Mouse (Mus musculus) CH12.LX (cell line): ENCODE measurements at regions not wholly inside any gene's neighbourhood (a gene's known extent, or its start where the extent isn't known, plus 50 kb on each side); places are given as distances from the start of the nearest gene placed in this dataset.

Source experiments
- CHD2 ChIP-seq: IDR thresholded peaks from 2 replicates; pipeline ENCODE4 v1.6.1; 2011; ENCODE audit warnings: low read length, improper control_type of control experiment
- CTCF ChIP-seq, 2 experiments: IDR thresholded peaks in 1 of 2; conservative IDR thresholded peaks in 1 of 2; 2 replicates each; pipeline ENCODE4 v1.5.1; 2011 to 2012; ENCODE audit warnings: low read depth in 2 of 2, low read length in 2 of 2, improper control_type of control experiment in 1 of 2, inconsistent platforms in 1 of 2, mild to moderate bottlenecking in 1 of 2, moderate library complexity in 1 of 2
- ELF1 ChIP-seq: IDR thresholded peaks from 2 replicates; pipeline ENCODE4 v1.6.1; 2014; ENCODE audit warnings: low read depth, mild to moderate bottlenecking, inconsistent platforms, low read length, improper control_type of control experiment
- EP300 ChIP-seq: IDR thresholded peaks from 2 replicates; pipeline ENCODE4 v1.6.1; 2011; ENCODE audit warnings: low read length, improper control_type of control experiment
- HCFC1 ChIP-seq: IDR thresholded peaks from 2 replicates; pipeline ENCODE4 v1.6.1; 2012; ENCODE audit warnings: low read depth, mild to moderate bottlenecking, inconsistent platforms, low read length, improper control_type of control experiment
- MAFK ChIP-seq: IDR thresholded peaks from 2 replicates; pipeline ENCODE4 v1.6.1; 2011; ENCODE audit warnings: low read length, improper control_type of control experiment; ENCODE audit not compliant: insufficient replicate concordance
- MEF2A ChIP-seq: IDR thresholded peaks from 2 replicates; pipeline ENCODE4 v1.6.1; 2014; ENCODE audit warnings: low read depth, mild to moderate bottlenecking, inconsistent platforms, low read length, improper control_type of control experiment, borderline replicate concordance
- PAX5 ChIP-seq: IDR thresholded peaks from 2 replicates; pipeline ENCODE4 v1.6.1; 2012; ENCODE audit warnings: low read length, inconsistent platforms, mixed read lengths
- POLR2A ChIP-seq: IDR thresholded peaks from 2 replicates; pipeline ENCODE4 v1.6.1; 2011; ENCODE audit warnings: low read depth, mild to moderate bottlenecking, improper control_type of control experiment, low read length
- ZC3H11A ChIP-seq: IDR thresholded peaks from 2 replicates; pipeline ENCODE4 v1.6.1; 2012; ENCODE audit warnings: low read depth, mild to moderate bottlenecking, inconsistent platforms, low read length, improper control_type of control experiment

DNA sequence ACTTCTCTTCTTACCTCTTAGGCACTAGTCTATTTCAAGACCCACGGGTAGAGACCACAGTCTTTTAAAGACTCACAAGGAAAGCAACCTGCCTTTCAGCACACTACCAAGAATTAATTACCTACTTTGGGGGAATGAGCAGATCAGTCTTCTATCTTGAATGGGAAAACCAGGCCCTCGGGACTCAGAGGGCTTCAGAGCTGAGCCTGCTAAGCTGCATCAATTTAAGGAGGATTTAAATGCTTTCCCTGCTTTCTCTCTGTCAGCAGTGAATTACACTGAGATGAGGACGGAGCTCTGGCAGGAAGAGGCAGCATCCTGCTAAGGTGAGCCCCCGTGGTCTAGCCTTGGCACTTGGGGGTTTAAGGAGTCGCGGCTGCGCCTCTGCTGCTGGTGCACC, 108.9 kb downstream of the Ect2 start:
- TF ChIP-seq POLR2A (no peak), EP300 (no peak), ELF1 (no peak), MAFK (no peak), CTCF (conservative IDR thresholded peaks at IDR 0.05 in 1 of 2, IDR thresholded peaks at IDR 0.05 in 1 of 2; ENCODE audit: low read depth in 2 of 2, low read length in 2 of 2) (no peak), ZC3H11A (no peak), MEF2A (no peak), CHD2 (no peak), HCFC1 (no peak), PAX5 (no peak)
